Mouse (Mus musculus) forebrain, embryonic 16.5 days (tissue): ENCODE measurements at regions not wholly inside any gene's neighbourhood (a gene's known extent, or its start where the extent isn't known, plus 50 kb on each side); places are given as distances from the start of the nearest gene placed in this dataset.

Experiments used
- ATAC-seq: fragments of 200-750 bp; cut with Nextera tagmentation; 2 replicates; pipeline ENCODE4 v1.8.0; 2017; ENCODE audit warnings: mild to moderate bottlenecking, moderate library complexity
- H3K27ac ChIP-seq: fragments of 300-500 bp; sonication (generic); 2 replicates; pipeline ENCODE4 v1.5.1; 2014; ENCODE audit warnings: low read length, control low read depth
- H3K27me3 ChIP-seq: fragments of 300-500 bp; sonication (generic); replicated peaks from 2 replicates; pipeline ENCODE4 v1.6.1; 2014; ENCODE audit warnings: low read length; ENCODE audit not compliant: control insufficient read depth, insufficient read depth
- H3K36me3 ChIP-seq: fragments of 300-500 bp; sonication (generic); 2 replicates; pipeline ENCODE4 v1.6.1; 2014; ENCODE audit not compliant: control insufficient read depth, insufficient read depth
- H3K4me1 ChIP-seq: fragments of 300-500 bp; sonication (generic); replicated peaks from 2 replicates; pipeline ENCODE4 v1.6.1; 2014; ENCODE audit warnings: low read length; ENCODE audit not compliant: control insufficient read depth, insufficient read depth
- H3K4me2 ChIP-seq: fragments of 300-500 bp; sonication (generic); 2 replicates; pipeline ENCODE4 v1.6.1; 2014; ENCODE audit warnings: mild to moderate bottlenecking, low read length, control low read depth
- H3K4me3 ChIP-seq: fragments of 300-500 bp; sonication (generic); replicated peaks from 2 replicates; pipeline ENCODE4 v1.5.1; 2014; ENCODE audit warnings: mild to moderate bottlenecking, low read length, control low read depth
- H3K9ac ChIP-seq: fragments of 300-500 bp; sonication (generic); replicated peaks from 2 replicates; pipeline ENCODE4 v1.6.1; 2014; ENCODE audit warnings: low read depth, low read length, control low read depth
- H3K9me3 ChIP-seq: fragments of 300-500 bp; sonication (generic); 2 replicates; pipeline ENCODE4 v1.6.1; 2016; ENCODE audit warnings: low read length; ENCODE audit not compliant: control insufficient read depth
- WGBS: fragments of 180-500 bp; shearing (Covaris S2); extraction: QIAGEN DNeasy Blood & Tissue Kit; methylation state at CpG from one replicate; pipeline ENCODE4 v1.1.7; 2014; 5-methylcytosine and 5-hydroxymethylcytosine counted together

DNA sequence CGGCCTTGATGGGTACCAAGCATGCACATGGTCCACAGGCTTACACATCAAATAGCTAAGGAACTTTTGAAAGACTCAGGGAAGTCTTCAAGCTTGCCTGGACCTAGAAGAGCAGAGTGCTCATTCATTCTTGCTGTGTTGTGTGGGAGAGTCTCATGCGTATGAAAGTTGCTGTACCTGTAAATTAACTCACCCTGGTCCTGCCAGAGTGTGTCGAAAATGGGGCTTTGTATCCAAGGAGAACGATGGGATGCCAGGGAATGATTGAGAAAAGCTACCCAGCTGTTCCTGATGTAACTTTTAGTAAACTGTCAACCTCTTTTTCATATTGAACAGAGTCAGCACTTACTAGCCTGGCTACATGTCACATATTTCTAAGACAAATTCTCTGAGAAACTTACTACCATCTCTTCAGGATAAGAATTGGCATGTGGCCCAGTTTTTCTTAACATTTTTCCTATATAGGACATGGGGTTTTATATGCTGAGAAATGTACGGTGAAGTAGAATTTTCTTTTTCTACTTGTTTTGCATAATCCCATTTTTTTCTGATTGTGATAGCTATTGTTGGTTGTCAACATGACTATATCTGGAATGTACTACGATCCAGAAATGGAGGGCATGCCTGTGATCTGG, 95.0 kb upstream of the Rreb1 start:
- no peaks in the 10 kb centered on the region for H3K9me3 ChIP-seq
- no peak overlapping the region for H3K4me3 ChIP-seq
- H3K27ac ChIP-seq = no peak overlapping the region
- ATAC-seq = no peak
- H3K36me3 ChIP-seq = no peaks in the 10 kb centered on the region
- no peak overlapping the region for H3K4me2 ChIP-seq
- no peaks in the 10 kb centered on the region for H3K27me3 ChIP-seq
- no peak overlapping the region for H3K9ac ChIP-seq
- WGBS = 82% methylated on average over 6 of the region's 6 CpGs
- H3K4me1 ChIP-seq = peaks cover 2% of the 10 kb centered on the region; the same call in 1 of the 2 replicates

- H3K4me2 ChIP-seq = no peak overlapping the region
- H3K4me3 ChIP-seq = no peak overlapping the region
- H3K9me3 ChIP-seq = no peaks in the 10 kb centered on the region
- H3K27ac ChIP-seq = no peak overlapping the region
- H3K36me3 ChIP-seq = no peaks in the 10 kb centered on the region
- H3K27me3 ChIP-seq = no peaks in the 10 kb centered on the region
- no peak for ATAC-seq
- H3K9ac ChIP-seq = no peak overlapping the region
- 85% methylated on average over 2 of the region's 2 CpGs for WGBS
- peaks cover 2% of the 10 kb centered on the region; the same call in 1 of the 2 replicates for H3K4me1 ChIP-seq
These were observed 92.6 kb upstream of the Rreb1 start for GRCm38 (mm10) chr13:37685617-37686016.

- Histone ChIP-seq H3K36me3 (no peaks in the 10 kb centered on the region), H3K9ac (no peak overlapping the region), H3K9me3 (no peaks in the 10 kb centered on the region), H3K4me2 (no peak overlapping the region), H3K4me3 (no peak overlapping the region), H3K27ac (no peak overlapping the region), H3K4me1 (0 out of 2 replicates have a peak, but pooled peaks cover 2% of the 10 kb centered on the region), H3K27me3 (no peaks in the 10 kb centered on the region)
- no peak for ATAC-seq
- WGBS = 62% methylated on average over 2 of the region's 2 CpGs
These were observed 92.1 kb upstream of the Rreb1 start for GRCm38 (mm10) chr13:37686109-37686508.

GRCm38 (mm10) chr13:37689127-37689777, 88.9 kb upstream of the Rreb1 start:
- no peak overlapping the region for H3K27ac ChIP-seq
- no peaks in the 10 kb centered on the region for H3K4me1 ChIP-seq
- no peaks in the 10 kb centered on the region for H3K9me3 ChIP-seq
- H3K4me2 ChIP-seq = no peak overlapping the region
- WGBS = 90% methylated on average over 6 of the region's 6 CpGs
- H3K36me3 ChIP-seq = no peaks in the 10 kb centered on the region
- no peak for ATAC-seq
- no peaks in the 10 kb centered on the region for H3K27me3 ChIP-seq
- no peak overlapping the region for H3K9ac ChIP-seq
- H3K4me3 ChIP-seq = no peak overlapping the region

- Histone ChIP-seq H3K4me3 (no peak overlapping the region), H3K4me1 (no peaks in the 10 kb centered on the region), H3K9ac (no peak overlapping the region), H3K36me3 (no peaks in the 10 kb centered on the region), H3K4me2 (no peak overlapping the region), H3K27me3 (no peaks in the 10 kb centered on the region), H3K27ac (no peak overlapping the region), H3K9me3 (no peaks in the 10 kb centered on the region)
- no peak for ATAC-seq
- WGBS = 89% methylated on average over 5 of the region's 5 CpGs
These were observed 86.2 kb upstream of the Rreb1 start for GRCm38 (mm10) chr13:37691855-37692445.

DNA sequence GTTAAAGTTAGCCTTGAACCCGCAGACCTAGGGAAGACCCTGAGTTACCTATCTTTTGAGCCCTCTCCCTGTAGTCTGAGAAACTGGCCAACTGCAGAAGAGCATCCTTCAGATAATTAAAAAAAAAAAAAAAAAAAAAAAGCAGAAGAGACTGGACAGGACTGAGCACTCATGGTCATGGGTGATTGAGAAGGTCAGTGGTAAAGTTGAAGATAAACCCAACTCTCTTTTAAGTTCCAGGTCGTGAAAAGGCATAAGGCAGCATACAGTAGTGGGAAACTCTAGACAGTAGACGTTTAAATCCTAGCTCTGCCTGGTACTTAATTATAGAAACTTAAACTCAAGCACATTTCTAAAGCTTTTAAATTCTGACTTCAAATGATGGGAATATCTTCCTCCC, 84.6 kb upstream of the Rreb1 start:
- ATAC-seq = no peak
- no peaks in the 10 kb centered on the region for H3K27me3 ChIP-seq
- H3K4me2 ChIP-seq = no peak overlapping the region
- H3K36me3 ChIP-seq = no peaks in the 10 kb centered on the region
- no peak overlapping the region for H3K4me3 ChIP-seq
- no peaks in the 10 kb centered on the region for H3K9me3 ChIP-seq
- H3K27ac ChIP-seq = no peak overlapping the region
- WGBS = 88% methylated on average over 3 of the region's 3 CpGs
- H3K4me1 ChIP-seq = no peaks in the 10 kb centered on the region
- no peak overlapping the region for H3K9ac ChIP-seq

DNA sequence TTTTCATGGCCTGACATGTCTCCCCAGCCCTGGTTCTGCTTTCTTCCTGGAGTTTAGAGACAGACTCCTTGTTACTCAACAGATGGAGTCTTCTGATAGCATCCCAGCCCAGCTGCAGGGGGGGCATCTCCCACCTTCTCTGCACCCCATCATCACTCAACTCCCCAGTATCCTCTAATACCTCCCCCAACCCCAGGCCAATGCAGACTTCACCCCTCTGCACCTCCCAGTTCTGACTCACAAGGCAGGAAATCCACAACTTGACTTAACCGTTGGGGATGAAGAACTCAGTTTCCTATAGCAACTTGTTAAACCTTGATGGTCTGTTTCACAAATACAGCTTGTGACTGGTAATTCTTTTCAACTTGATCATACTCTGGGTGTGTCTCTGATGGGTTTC, 73.7 kb upstream of the Rreb1 start:
- H3K36me3 ChIP-seq = no peaks in the 10 kb centered on the region
- ATAC-seq = no peak
- no peaks in the 10 kb centered on the region for H3K27me3 ChIP-seq
- WGBS = 88% methylated on average over 1 of the region's 1 CpGs
- no peaks in the 10 kb centered on the region for H3K4me1 ChIP-seq
- no peak overlapping the region for H3K9ac ChIP-seq
- no peak overlapping the region for H3K4me2 ChIP-seq
- H3K4me3 ChIP-seq = no peak overlapping the region
- H3K9me3 ChIP-seq = no peaks in the 10 kb centered on the region
- no peak overlapping the region for H3K27ac ChIP-seq

- H3K4me1 ChIP-seq = no peaks in the 10 kb centered on the region
- 93% methylated on average over 2 of the region's 2 CpGs for WGBS
- H3K27ac ChIP-seq = no peak overlapping the region
- no peak for ATAC-seq
- H3K9me3 ChIP-seq = no peaks in the 10 kb centered on the region
- H3K4me2 ChIP-seq = no peak overlapping the region
- H3K27me3 ChIP-seq = no peaks in the 10 kb centered on the region
- H3K36me3 ChIP-seq = no peaks in the 10 kb centered on the region
- H3K9ac ChIP-seq = no peak overlapping the region
- no peak overlapping the region for H3K4me3 ChIP-seq
These were observed 72.7 kb upstream of the Rreb1 start for GRCm38 (mm10) chr13:37705482-37705881.

- ATAC-seq = no peak
- H3K4me3 ChIP-seq = no peak overlapping the region
- no peaks in the 10 kb centered on the region for H3K36me3 ChIP-seq
- no peaks in the 10 kb centered on the region for H3K27me3 ChIP-seq
- no peak overlapping the region for H3K27ac ChIP-seq
- no peaks in the 10 kb centered on the region for H3K9me3 ChIP-seq
- H3K4me1 ChIP-seq = no peaks in the 10 kb centered on the region
- WGBS = 87% methylated on average over 5 of the region's 5 CpGs
- H3K4me2 ChIP-seq = no peak overlapping the region
- no peak overlapping the region for H3K9ac ChIP-seq
These were observed 67.3 kb upstream of the Rreb1 start for GRCm38 (mm10) chr13:37710913-37711312.
